11 mouse cellular contexts compared by ENCODE assay signal in the genomic region with DNA sequence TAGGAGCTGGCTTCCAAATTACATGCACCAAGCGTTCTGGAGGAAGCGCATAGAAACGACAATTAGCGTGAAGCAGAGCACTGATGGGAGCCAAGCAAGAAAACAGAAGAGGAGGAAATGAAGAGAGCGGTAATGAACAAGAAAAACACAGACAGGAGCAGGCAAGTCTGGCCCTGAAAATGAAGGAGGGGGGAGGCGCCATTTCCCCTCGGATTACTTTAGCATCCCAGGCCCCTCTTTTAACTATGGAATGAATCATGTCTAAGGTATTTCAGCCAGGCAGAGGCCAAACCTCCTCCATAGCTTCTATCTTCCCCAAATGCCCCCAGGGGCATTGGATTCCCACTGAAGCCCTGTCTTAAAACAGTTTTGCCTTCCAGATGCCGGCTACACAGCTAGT.
A peak's percentile ranks its signal among the peaks of the same experiment; 100 is the strongest.
DNase-seq lines count a peak whose midpoint lies in the region; ATAC-seq lines count a peak whose summit lies in the region.
"Had no signal": no experiment of that assay in that cellular context is flagged by ENCODE, and none has a peak within 500 bp of the region (broad histone marks: within the 10 kb centered on the region; RNA-seq: fewer than 3 reads in every experiment).

No protein-coding gene starts in this region.

- H3K27me3 ChIP-seq in hindbrain, embryonic 11.5 days (ENCODE audit: control insufficient read depth, insufficient read depth, low read length), result no peaks in the 10 kb centered on the region
- H3K27me3 ChIP-seq in hindbrain, embryonic 14.5 days (ENCODE audit: control insufficient read depth, insufficient read depth, low read length), result no peaks in the 10 kb centered on the region
- H3K27me3 ChIP-seq in embryonic facial prominence, embryonic 12.5 days, result no peaks in the 10 kb centered on the region
- no peaks in the 10 kb centered on the region for H3K27me3 ChIP-seq in neural tube, embryonic 11.5 days (ENCODE audit: control insufficient read depth, insufficient read depth, low read length)
- H3K27me3 ChIP-seq: intestine, embryonic 15.5 days had no signal

- H3K9me3 ChIP-seq in hindbrain, embryonic 11.5 days (ENCODE audit: control insufficient read depth, low read length), result no peaks in the 10 kb centered on the region
- H3K9me3 ChIP-seq in hindbrain, embryonic 14.5 days (ENCODE audit: control insufficient read depth, low read length), result no peaks in the 10 kb centered on the region
- no peaks in the 10 kb centered on the region for H3K9me3 ChIP-seq in embryonic facial prominence, embryonic 12.5 days
- H3K9me3 ChIP-seq in neural tube, embryonic 11.5 days (ENCODE audit: control insufficient read depth, low read length), result no peaks in the 10 kb centered on the region
- H3K9me3 ChIP-seq: intestine, embryonic 15.5 days had no signal

- no peak for ATAC-seq in hindbrain, embryonic 11.5 days (ENCODE audit: low FRiP score)
- ATAC-seq in hindbrain, embryonic 14.5 days (ENCODE audit: low FRiP score), result no peak
- ATAC-seq in embryonic facial prominence, embryonic 12.5 days (ENCODE audit: insufficient number of reproducible peaks, insufficient read depth, low FRiP score, low TSS enrichment), result 0 out of 2 replicates have a peak, but pooled peaks have one; percentile 22
- ATAC-seq in neural tube, embryonic 11.5 days (ENCODE audit: insufficient read depth, low FRiP score, low TSS enrichment), result no peak
- ATAC-seq: intestine, embryonic 15.5 days had no signal

- H3K4me1 ChIP-seq in hindbrain, embryonic 11.5 days (replicated peaks; ENCODE audit: control insufficient read depth, insufficient read depth, low read length), result no peaks in the 10 kb centered on the region
- no peaks in the 10 kb centered on the region for H3K4me1 ChIP-seq in hindbrain, embryonic 14.5 days (replicated peaks; ENCODE audit: control insufficient read depth, insufficient read depth, low read length)
- peaks cover 7% of the 10 kb centered on the region; the same call in 1 of the 2 replicates for H3K4me1 ChIP-seq in embryonic facial prominence, embryonic 12.5 days
- H3K4me1 ChIP-seq in neural tube, embryonic 11.5 days (ENCODE audit: control insufficient read depth, insufficient read depth, low read length), result no peaks in the 10 kb centered on the region
- H3K4me1 ChIP-seq: intestine, embryonic 15.5 days had no signal

- H3K4me3 ChIP-seq in hindbrain, embryonic 11.5 days (ENCODE audit: low read depth, low read length), result no peak overlapping the region
- no peak overlapping the region for H3K4me3 ChIP-seq in hindbrain, embryonic 14.5 days (replicated peaks; ENCODE audit: low read length)
- no peak overlapping the region for H3K4me3 ChIP-seq in embryonic facial prominence, embryonic 12.5 days
- no peak overlapping the region for H3K4me3 ChIP-seq in neural tube, embryonic 11.5 days (ENCODE audit: low read depth, low read length)
- H3K4me3 ChIP-seq: intestine, embryonic 15.5 days had no signal

- H3K36me3 ChIP-seq in hindbrain, embryonic 11.5 days (ENCODE audit: control insufficient read depth, insufficient read depth, low read length), result no peaks in the 10 kb centered on the region
- H3K36me3 ChIP-seq in hindbrain, embryonic 14.5 days (replicated peaks; ENCODE audit: control insufficient read depth, insufficient read depth), result no peaks in the 10 kb centered on the region
- H3K36me3 ChIP-seq in embryonic facial prominence, embryonic 12.5 days, result no peaks in the 10 kb centered on the region
- no peaks in the 10 kb centered on the region for H3K36me3 ChIP-seq in neural tube, embryonic 11.5 days (ENCODE audit: control insufficient read depth, insufficient read depth, low read length)
- H3K36me3 ChIP-seq: intestine, embryonic 15.5 days had no signal

- peak; percentile 10 for DNase-seq in hindbrain, embryonic 11.5 days (ENCODE audit: low spot score)
- no peak for DNase-seq in hindbrain, embryonic 14.5 days (ENCODE audit: low spot score)
- DNase-seq in right cerebral cortex, postnatal 10 days (ENCODE audit: low spot score in 2 of 2), result peak; percentile 20 to 27
- DNase-seq in right cerebral cortex, postnatal 14 days, result no peak
- peak; percentile 25 for DNase-seq in neural tube, embryonic 11.5 days (ENCODE audit: low spot score)
- DNase-seq in adrenal gland, postnatal 10 days, result no peak
- DNase-seq in gastrocnemius, postnatal 36 days, result no peak
- DNase-seq: cerebellum, adult 8-10 months; lung, embryonic 14.5 days had no signal

- H3K4me2 ChIP-seq in hindbrain, embryonic 11.5 days (replicated peaks; ENCODE audit: low read depth, low read length), result no peak overlapping the region
- no peak overlapping the region for H3K4me2 ChIP-seq in hindbrain, embryonic 14.5 days (replicated peaks)
- peak overlapping the region; percentile 27 for H3K4me2 ChIP-seq in embryonic facial prominence, embryonic 12.5 days (replicated peaks)
- H3K4me2 ChIP-seq in neural tube, embryonic 11.5 days (ENCODE audit: low read depth), result no peak overlapping the region
- H3K4me2 ChIP-seq: intestine, embryonic 15.5 days; lung, embryonic 14.5 days had no signal

- WGBS in hindbrain, embryonic 11.5 days, result 62% methylated on average over 8 of the region's 8 CpGs
- 56% methylated on average over 8 of the region's 8 CpGs for WGBS in hindbrain, embryonic 14.5 days
- 20% methylated on average over 8 of the region's 8 CpGs for WGBS in embryonic facial prominence, embryonic 12.5 days
- 41% methylated on average over 8 of the region's 8 CpGs for WGBS in neural tube, embryonic 11.5 days

- no peak overlapping the region for H3K27ac ChIP-seq in hindbrain, embryonic 11.5 days (ENCODE audit: low read depth, low read length)
- H3K27ac ChIP-seq in hindbrain, embryonic 14.5 days, result no peak overlapping the region
- peak overlapping the region; percentile 46; the same call in 1 of the 2 replicates for H3K27ac ChIP-seq in embryonic facial prominence, embryonic 12.5 days
- no peak overlapping the region for H3K27ac ChIP-seq in neural tube, embryonic 11.5 days (ENCODE audit: low read depth, low read length)
- H3K27ac ChIP-seq: intestine, embryonic 15.5 days had no signal

- H3K9ac ChIP-seq in hindbrain, embryonic 11.5 days (ENCODE audit: low read depth, low read length), result no peak overlapping the region
- no peak overlapping the region for H3K9ac ChIP-seq in hindbrain, embryonic 14.5 days
- no peak overlapping the region for H3K9ac ChIP-seq in embryonic facial prominence, embryonic 12.5 days
- H3K9ac ChIP-seq in neural tube, embryonic 11.5 days (ENCODE audit: low read length), result no peak overlapping the region
- H3K9ac ChIP-seq: intestine, embryonic 15.5 days; lung, embryonic 14.5 days had no signal

- intact Hi-C loops in gastrocnemius, postnatal 36 days (cut with DNase I), result no loop called here

Comparison
In these comparisons a context has a peak if more than half of its experiments do, and no peak if none do; other contexts are left out.
1. DNase-seq: peak in hindbrain, embryonic 11.5 days (single experiment), right cerebral cortex, postnatal 10 days (2 of 2) and neural tube, embryonic 11.5 days (single experiment); none in hindbrain, embryonic 14.5 days (single experiment), right cerebral cortex, postnatal 14 days (single experiment), adrenal gland, postnatal 10 days (single experiment) and gastrocnemius, postnatal 36 days (0 of 2).